9 mouse cellular contexts compared by ENCODE assay signal in genomic region chr16:8810399-8811127, GRCm38 (mm10). TPM values are rescaled to one million over a fixed set of nuclear protein-coding genes. Genes with fewer than 3 reads are reported as not detected.
DNase-seq lines count a peak whose midpoint lies in the region; ATAC-seq lines count a peak whose summit lies in the region.
"Had no signal": no experiment of that assay in that cellular context is flagged by ENCODE, and none has a peak within 500 bp of the region (broad histone marks: within the 10 kb centered on the region; RNA-seq: fewer than 3 reads in every experiment).

No protein-coding gene starts in this region.

- ATAC-seq in kidney, embryonic 16.5 days (ENCODE audit: low FRiP score, low TSS enrichment): no peak

- no peaks in the 10 kb centered on the region for H3K27me3 ChIP-seq in kidney, embryonic 16.5 days (ENCODE audit: insufficient read depth, low read length)
- H3K27me3 ChIP-seq in midbrain, embryonic 10.5 days (ENCODE audit: low read depth, poor library complexity, severe bottlenecking): no peaks in the 10 kb centered on the region
- H3K27me3 ChIP-seq: neural tube, embryonic 12.5 days had no signal

- no peak overlapping the region for H3K4me3 ChIP-seq in kidney, embryonic 16.5 days (ENCODE audit: low read length)
- H3K4me3 ChIP-seq in midbrain, embryonic 10.5 days: no peak overlapping the region
- H3K4me3 ChIP-seq: neural tube, embryonic 12.5 days had no signal

- H3K4me2 ChIP-seq in kidney, embryonic 16.5 days (replicated peaks; ENCODE audit: low read depth, low read length): no peak overlapping the region
- H3K4me2 ChIP-seq: neural tube, embryonic 12.5 days had no signal

- H3K4me1 ChIP-seq in kidney, embryonic 16.5 days (ENCODE audit: insufficient read depth, low read length): no peaks in the 10 kb centered on the region
- no peaks in the 10 kb centered on the region for H3K4me1 ChIP-seq in midbrain, embryonic 10.5 days
- H3K4me1 ChIP-seq: neural tube, embryonic 12.5 days had no signal

- DNase-seq in embryo, embryonic 11.5 days (ENCODE audit: low read depth, low spot score): peak; percentile 17
- no peak for DNase-seq in embryo, embryonic 9.5 days (ENCODE audit: extremely low spot score)
- DNase-seq in right cerebral cortex, adult 18-20 months: peak; percentile 55
- no peak for DNase-seq in right cerebral cortex, postnatal 4 days
- DNase-seq in c-Kit-positive CD71-positive TER-119-positive erythroid progenitor cells, embryonic 14.5 days (ENCODE audit: low spot score): peak; percentile 91
- DNase-seq in spleen, postnatal 14 days (ENCODE audit: low spot score in 2 of 2): peak; percentile 70 to 74
- DNase-seq in midbrain, embryonic 10.5 days (ENCODE audit: low spot score): no peak

- H3K36me3 ChIP-seq in kidney, embryonic 16.5 days (ENCODE audit: insufficient read depth, low read length): no peaks in the 10 kb centered on the region
- H3K36me3 ChIP-seq in midbrain, embryonic 10.5 days: no peaks in the 10 kb centered on the region
- H3K36me3 ChIP-seq: neural tube, embryonic 12.5 days had no signal

- no peaks in the 10 kb centered on the region for H3K9me3 ChIP-seq in kidney, embryonic 16.5 days (ENCODE audit: low read length)
- no peaks in the 10 kb centered on the region for H3K9me3 ChIP-seq in midbrain, embryonic 10.5 days (replicated peaks)
- H3K9me3 ChIP-seq: neural tube, embryonic 12.5 days had no signal

- 91% methylated on average over 14 of the region's 14 CpGs for WGBS in kidney, embryonic 16.5 days
- WGBS in midbrain, embryonic 10.5 days: 90% methylated on average over 14 of the region's 14 CpGs

- no peak overlapping the region for H3K9ac ChIP-seq in kidney, embryonic 16.5 days (replicated peaks; ENCODE audit: low read length)
- H3K9ac ChIP-seq: neural tube, embryonic 12.5 days had no signal

- no peak overlapping the region for H3K27ac ChIP-seq in kidney, embryonic 16.5 days (ENCODE audit: low read length)
- no peak overlapping the region for H3K27ac ChIP-seq in midbrain, embryonic 10.5 days (replicated peaks)
- H3K27ac ChIP-seq: neural tube, embryonic 12.5 days had no signal

RNA-seq across cellular contexts. Expression of gene Usp7, which starts 18.5 kb away (rescaled TPM):
- 23.8 and 29.5 TPM in 2 replicates for polyA plus RNA-seq in kidney, embryonic 16.5 days (2015; fragmentation: Nextera tagmentation; extraction: Ambion mirVana)
- 25.0 and 28.1 TPM in 2 replicates for polyA plus RNA-seq in midbrain, embryonic 10.5 days (2016; fragmentation: Nextera tagmentation; extraction: Ambion mirVana)

RNA-seq across cellular contexts. Expression of gene 1810013L24Rik, which starts 19.3 kb away (rescaled TPM):
- 18.5 and 19.8 TPM in 2 replicates for polyA plus RNA-seq in kidney, embryonic 16.5 days (2015; fragmentation: Nextera tagmentation; extraction: Ambion mirVana)
- polyA plus RNA-seq in midbrain, embryonic 10.5 days (2016; fragmentation: Nextera tagmentation; extraction: Ambion mirVana): 19.0 and 21.5 TPM in 2 replicates

Comparison
In these comparisons a context has a peak if more than half of its experiments do, and no peak if none do; other contexts are left out.
1. DNase-seq: peak in embryo, embryonic 11.5 days (single experiment), right cerebral cortex, adult 18-20 months (single experiment), c-Kit-positive CD71-positive TER-119-positive erythroid progenitor cells, embryonic 14.5 days (single experiment) and spleen, postnatal 14 days (2 of 2); none in embryo, embryonic 9.5 days (single experiment), right cerebral cortex, postnatal 4 days (single experiment) and midbrain, embryonic 10.5 days (single experiment).